Mouse (Mus musculus): ENCODE results near the gene AI467606. TPM values are rescaled to one million over a fixed set of nuclear protein-coding genes. Genes with fewer than 3 reads are reported as not detected.

Gene AI467606
- polyA plus RNA-seq, 1 experiment from 2014 or later: 1.5 TPM

DNA sequence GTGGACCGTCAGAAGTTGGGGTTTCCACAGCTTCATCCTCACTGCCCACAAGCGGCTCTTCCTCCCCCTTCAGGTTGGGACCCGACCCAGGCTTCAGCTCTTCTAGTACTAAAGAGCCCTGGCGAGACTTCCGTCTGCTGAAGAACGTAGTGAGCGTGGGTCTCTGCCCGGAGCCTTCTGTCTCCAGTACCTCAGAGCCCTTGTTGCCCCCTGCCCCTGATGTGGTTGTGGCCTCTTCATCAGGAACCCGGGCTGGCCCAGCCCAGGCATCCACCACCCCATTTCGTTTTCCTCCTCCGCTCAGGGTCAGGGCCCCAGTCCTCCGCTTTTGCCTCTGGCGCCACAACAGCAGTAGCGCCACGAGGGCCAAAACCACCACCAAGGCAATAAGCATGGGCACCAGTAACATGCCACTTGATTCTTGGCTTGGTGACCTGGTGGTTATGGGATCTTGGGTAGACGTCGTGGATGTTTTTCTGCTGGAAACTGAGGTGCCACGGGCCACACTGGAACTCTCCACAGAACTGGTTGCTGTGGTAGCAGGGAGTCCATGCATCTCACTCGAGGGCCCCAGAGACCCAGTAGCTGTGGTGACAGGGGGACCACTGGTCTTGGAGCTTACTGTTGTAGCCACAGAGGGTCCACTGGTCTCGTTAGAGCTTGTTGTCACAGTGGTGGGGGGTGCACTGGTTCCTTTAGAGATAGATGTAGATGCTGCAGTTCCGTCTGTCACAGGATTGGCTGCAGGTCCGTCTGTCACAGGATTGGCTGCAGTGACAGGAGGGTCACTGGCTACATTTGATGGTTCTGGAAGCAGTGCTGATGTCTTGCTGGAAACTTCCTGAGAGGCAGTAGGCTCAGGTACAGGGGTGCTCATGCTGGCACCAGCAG is 45.3 kb downstream of the AI467606 start:
- Histone ChIP-seq H3K27me3 (replicated peaks; ENCODE audit: control insufficient read depth, insufficient read depth, low read length) (no peaks in the 10 kb centered on the region), H3K4me2 (ENCODE audit: low read length) (no peak overlapping the region), H3K27ac (ENCODE audit: low read length) (no peak overlapping the region), H3K9me3 (ENCODE audit: control insufficient read depth, low read length) (no peaks in the 10 kb centered on the region), H3K36me3 (ENCODE audit: control insufficient read depth, insufficient read depth) (no peaks in the 10 kb centered on the region), H3K4me1 (replicated peaks; ENCODE audit: control insufficient read depth, insufficient read depth, low read length) (no peaks in the 10 kb centered on the region), H3K4me3 (replicated peaks; ENCODE audit: low read length) (no peak overlapping the region), H3K9ac (replicated peaks; ENCODE audit: low read depth, low read length) (no peak overlapping the region)
- 87% methylated on average over 22 of the region's 22 CpGs for WGBS
- ATAC-seq: no peak

DNA sequence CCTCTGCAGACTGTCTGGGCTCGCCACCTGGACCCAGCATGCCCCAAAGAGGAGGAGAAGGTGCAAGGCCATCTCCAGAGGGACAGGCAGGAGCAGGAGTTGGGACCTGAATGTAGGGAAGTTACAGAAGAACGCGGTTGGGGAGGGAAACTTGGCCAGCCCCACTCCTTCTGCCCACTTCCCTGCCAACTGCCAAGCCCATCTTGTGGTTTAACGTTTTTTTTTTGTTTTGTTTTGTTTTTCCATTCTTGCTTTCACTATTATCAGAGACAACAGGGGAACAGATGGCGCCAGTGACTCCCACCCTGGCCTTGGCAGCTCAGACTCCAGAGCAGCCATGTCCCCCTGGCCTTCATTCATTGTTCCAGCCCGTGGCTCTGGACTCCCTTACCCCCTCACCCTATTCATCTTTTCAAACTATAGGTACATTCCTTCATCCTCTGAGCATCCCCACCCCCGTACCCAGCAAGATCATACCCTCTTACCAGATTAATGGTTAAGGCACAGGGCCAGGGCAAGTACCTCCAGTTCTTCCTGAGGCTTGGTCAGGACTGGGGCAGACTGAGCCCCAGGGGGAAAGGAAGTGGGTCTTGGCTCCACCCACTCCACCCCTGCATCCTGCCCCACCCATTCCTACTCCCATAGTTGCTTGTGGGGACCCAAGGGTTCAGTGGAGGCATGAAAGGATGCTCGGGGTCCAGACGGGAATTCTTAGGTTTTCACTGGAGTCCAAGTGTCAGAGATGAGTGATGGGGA is 46.3 kb downstream of the AI467606 start, which contains the start of gene Spn:
Spn (minus strand) TSS at position 562 of the 756 bp plus-strand sequence.
- Histone ChIP-seq H3K36me3 (ENCODE audit: control insufficient read depth, insufficient read depth) (no peaks in the 10 kb centered on the region), H3K4me3 (replicated peaks; ENCODE audit: low read length) (no peak within 1 kb of the TSS), H3K27ac (ENCODE audit: low read length) (no peak within 1 kb of the TSS), H3K27me3 (replicated peaks; ENCODE audit: control insufficient read depth, insufficient read depth, low read length) (no peaks in the 10 kb centered on the region), H3K4me1 (replicated peaks; ENCODE audit: control insufficient read depth, insufficient read depth, low read length) (no peaks in the 10 kb centered on the region), H3K4me2 (ENCODE audit: low read length) (no peak within 1 kb of the TSS), H3K9ac (replicated peaks; ENCODE audit: low read depth, low read length) (no peak within 1 kb of the TSS), H3K9me3 (ENCODE audit: control insufficient read depth, low read length) (no peaks in the 10 kb centered on the region)
- WGBS: 66% methylated on average over 9 of the region's 9 CpGs
- no peak for ATAC-seq

DNA sequence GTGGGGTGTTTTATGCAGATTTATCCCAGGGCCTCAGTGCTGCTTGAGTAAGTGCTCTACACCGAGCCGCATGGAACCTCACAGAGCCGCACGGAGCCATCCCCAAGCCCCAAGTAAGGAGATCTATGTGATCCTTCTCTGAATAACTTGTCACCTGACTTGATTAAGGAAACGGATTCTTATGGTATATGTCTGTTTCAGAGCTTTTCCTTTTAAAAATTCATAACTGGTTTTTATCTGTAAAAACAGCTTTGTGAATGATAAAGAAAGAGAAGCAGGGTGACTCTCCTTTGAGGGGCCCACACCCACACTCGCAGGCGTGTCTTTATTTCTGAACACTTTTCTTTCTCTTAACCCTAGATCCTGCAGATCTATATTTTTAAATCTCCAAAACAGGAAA is 47.9 kb downstream of the AI467606 start:
- H3K4me1 ChIP-seq (replicated peaks; ENCODE audit: control insufficient read depth, insufficient read depth, low read length): no peaks in the 10 kb centered on the region
- no peak for ATAC-seq
- H3K27ac ChIP-seq (ENCODE audit: low read length): no peak overlapping the region
- no peak overlapping the region for H3K4me2 ChIP-seq (ENCODE audit: low read length)
- no peaks in the 10 kb centered on the region for H3K27me3 ChIP-seq (replicated peaks; ENCODE audit: control insufficient read depth, insufficient read depth, low read length)
- H3K9me3 ChIP-seq (ENCODE audit: control insufficient read depth, low read length): no peaks in the 10 kb centered on the region
- H3K36me3 ChIP-seq (ENCODE audit: control insufficient read depth, insufficient read depth): no peaks in the 10 kb centered on the region
- H3K9ac ChIP-seq (replicated peaks; ENCODE audit: low read depth, low read length): no peak overlapping the region
- no peak overlapping the region for H3K4me3 ChIP-seq (replicated peaks; ENCODE audit: low read length)
- 90% methylated on average over 7 of the region's 7 CpGs for WGBS

DNA sequence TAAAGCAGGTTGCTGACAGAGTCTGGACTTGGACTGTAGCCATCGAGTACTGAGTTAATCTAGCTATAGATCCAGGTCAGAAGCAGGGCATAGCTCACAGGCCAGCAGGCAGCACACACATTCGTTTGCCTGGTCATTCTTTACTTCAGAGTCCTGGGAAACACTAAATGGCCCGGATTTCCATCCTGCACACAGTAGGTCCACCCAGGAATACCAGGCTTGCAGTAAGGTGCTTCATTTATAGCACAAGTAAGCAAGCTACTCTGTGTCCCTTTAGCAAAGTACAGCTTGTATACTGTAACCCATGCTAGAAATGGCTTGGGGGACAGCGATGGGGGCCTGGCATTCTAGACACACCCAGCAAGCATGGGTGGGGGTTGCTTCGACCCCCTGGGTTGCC is 48.4 kb downstream of the AI467606 start:
- Histone ChIP-seq H3K27me3 (replicated peaks; ENCODE audit: control insufficient read depth, insufficient read depth, low read length) (no peaks in the 10 kb centered on the region), H3K36me3 (ENCODE audit: control insufficient read depth, insufficient read depth) (no peaks in the 10 kb centered on the region), H3K9me3 (ENCODE audit: control insufficient read depth, low read length) (no peaks in the 10 kb centered on the region), H3K4me1 (replicated peaks; ENCODE audit: control insufficient read depth, insufficient read depth, low read length) (no peaks in the 10 kb centered on the region), H3K9ac (replicated peaks; ENCODE audit: low read depth, low read length) (no peak overlapping the region), H3K4me2 (ENCODE audit: low read length) (no peak overlapping the region), H3K27ac (ENCODE audit: low read length) (no peak overlapping the region), H3K4me3 (replicated peaks; ENCODE audit: low read length) (no peak overlapping the region)
- WGBS: 51% methylated on average over 5 of the region's 5 CpGs
- ATAC-seq: no peak

DNA sequence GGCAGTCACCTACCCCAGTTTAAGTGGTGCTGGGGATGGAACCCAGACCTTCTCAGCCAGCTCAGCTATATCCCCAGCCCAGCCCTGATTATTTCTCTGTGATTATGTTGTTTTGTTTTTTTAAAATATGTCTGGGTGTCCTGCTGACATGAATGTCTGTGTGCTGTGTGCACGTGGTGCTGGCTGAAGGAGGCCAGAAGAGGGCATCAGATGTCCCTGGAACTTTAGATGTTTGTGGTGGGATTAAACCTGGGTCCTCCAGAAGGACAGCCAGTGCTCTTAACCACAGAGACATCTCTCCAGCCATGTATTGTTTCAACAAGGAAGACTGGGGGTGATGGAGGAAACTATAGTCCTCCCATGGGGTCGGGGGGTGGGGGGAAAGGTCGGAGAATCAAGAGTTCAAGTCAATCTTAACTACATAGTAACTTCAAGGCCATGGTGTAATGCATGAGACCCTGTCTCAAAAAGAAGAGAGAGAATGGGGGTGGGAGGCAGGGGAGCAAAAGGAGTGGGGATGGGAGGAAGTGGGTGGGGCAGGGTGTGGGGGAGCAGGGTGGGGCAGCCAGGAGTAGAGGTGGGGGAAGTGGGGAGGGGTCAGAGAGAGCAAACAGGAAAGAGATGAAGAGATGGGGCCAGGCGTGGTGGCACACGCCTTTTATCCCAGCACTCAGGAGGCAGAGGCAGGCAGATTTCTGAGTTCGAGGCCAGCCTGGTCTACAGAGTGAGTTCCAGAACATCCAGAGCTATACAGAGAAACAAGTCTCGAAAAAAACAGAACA is 49.7 kb downstream of the AI467606 start:
- Histone ChIP-seq H3K4me2 (ENCODE audit: low read length) (no peak overlapping the region), H3K9ac (replicated peaks; ENCODE audit: low read depth, low read length) (no peak overlapping the region), H3K27ac (ENCODE audit: low read length) (no peak overlapping the region), H3K4me3 (replicated peaks; ENCODE audit: low read length) (no peak overlapping the region), H3K9me3 (ENCODE audit: control insufficient read depth, low read length) (no peaks in the 10 kb centered on the region), H3K36me3 (ENCODE audit: control insufficient read depth, insufficient read depth) (no peaks in the 10 kb centered on the region), H3K4me1 (replicated peaks; ENCODE audit: control insufficient read depth, insufficient read depth, low read length) (no peaks in the 10 kb centered on the region), H3K27me3 (replicated peaks; ENCODE audit: control insufficient read depth, insufficient read depth, low read length) (no peaks in the 10 kb centered on the region)
- 65% methylated on average over 7 of the region's 7 CpGs for WGBS
- no peak for ATAC-seq

DNA sequence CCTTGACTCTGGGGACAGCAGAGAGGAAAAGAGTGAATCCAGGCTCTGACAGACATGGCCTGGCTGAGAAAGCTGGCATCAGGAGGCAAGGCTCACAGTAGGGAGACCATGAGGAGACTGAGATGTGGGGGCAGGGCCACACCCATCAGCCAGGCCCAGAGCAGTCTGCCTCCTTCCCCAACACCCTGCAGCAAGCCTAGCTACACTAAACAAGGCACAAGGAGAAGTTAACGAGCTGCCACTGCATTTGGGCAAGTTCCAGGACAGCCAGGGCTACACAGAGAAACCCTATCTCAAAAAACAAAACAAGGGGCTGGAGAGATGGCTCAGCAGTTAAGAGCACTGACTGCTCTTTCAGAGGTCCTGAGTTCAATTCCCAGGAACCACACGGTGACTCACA is 51.1 kb downstream of the AI467606 start:
- Histone ChIP-seq H3K27me3 (replicated peaks; ENCODE audit: control insufficient read depth, insufficient read depth, low read length) (no peaks in the 10 kb centered on the region), H3K36me3 (ENCODE audit: control insufficient read depth, insufficient read depth) (no peaks in the 10 kb centered on the region), H3K4me1 (replicated peaks; ENCODE audit: control insufficient read depth, insufficient read depth, low read length) (no peaks in the 10 kb centered on the region), H3K9me3 (ENCODE audit: control insufficient read depth, low read length) (no peaks in the 10 kb centered on the region), H3K27ac (ENCODE audit: low read length) (no peak overlapping the region), H3K4me2 (ENCODE audit: low read length) (no peak overlapping the region), H3K9ac (replicated peaks; ENCODE audit: low read depth, low read length) (no peak overlapping the region), H3K4me3 (replicated peaks; ENCODE audit: low read length) (no peak overlapping the region)
- 37% methylated on average over 2 of the region's 2 CpGs for WGBS
- ATAC-seq: no peak

DNA sequence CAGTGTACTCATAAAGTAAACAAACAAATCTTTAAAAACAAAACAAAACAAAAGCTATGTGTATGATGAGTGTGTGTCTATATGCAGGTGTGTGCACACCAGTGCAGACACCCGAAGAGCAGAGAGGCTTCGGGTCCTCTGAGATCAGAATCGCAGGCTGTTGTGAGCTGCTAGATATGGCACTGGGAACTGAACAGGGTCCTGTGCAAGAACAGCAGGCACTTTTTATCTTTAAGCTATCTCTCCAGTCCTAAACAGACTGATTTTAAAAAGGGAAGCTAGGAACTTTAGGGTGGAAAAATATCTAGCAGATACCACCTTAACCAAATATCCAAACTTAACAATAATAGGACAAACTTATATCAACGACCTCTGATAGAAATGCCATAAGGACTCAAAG is 51.5 kb downstream of the AI467606 start:
- ATAC-seq: no peak
- no peaks in the 10 kb centered on the region for H3K4me1 ChIP-seq (replicated peaks; ENCODE audit: control insufficient read depth, insufficient read depth, low read length)

More for the DNA sequence above, 51.5 kb downstream of the AI467606 start:
- no peak overlapping the region for H3K9ac ChIP-seq (replicated peaks; ENCODE audit: low read depth, low read length)
- H3K9me3 ChIP-seq (ENCODE audit: control insufficient read depth, low read length): no peaks in the 10 kb centered on the region
- no peak overlapping the region for H3K27ac ChIP-seq (ENCODE audit: low read length)
- no peaks in the 10 kb centered on the region for H3K27me3 ChIP-seq (replicated peaks; ENCODE audit: control insufficient read depth, insufficient read depth, low read length)
- no peak overlapping the region for H3K4me2 ChIP-seq (ENCODE audit: low read length)
- no peak overlapping the region for H3K4me3 ChIP-seq (replicated peaks; ENCODE audit: low read length)
- H3K36me3 ChIP-seq (ENCODE audit: control insufficient read depth, insufficient read depth): no peaks in the 10 kb centered on the region
- WGBS: 91% methylated on average over 4 of the region's 4 CpGs
